Mouse (Mus musculus) lung, postnatal 0 days (tissue): ENCODE data around the gene Hist1h4j.

Experiments used
- CTCF ChIP-seq: IDR thresholded peaks from 2 replicates; pipeline ENCODE4 v1.5.1; 2016; ENCODE audit warnings: antibody characterized with exemption, mild to moderate bottlenecking
- EP300 ChIP-seq: IDR thresholded peaks from 2 replicates; pipeline ENCODE4 v1.6.1; 2016; ENCODE audit warnings: antibody characterized with exemption, mild to moderate bottlenecking, control low read depth

DNA sequence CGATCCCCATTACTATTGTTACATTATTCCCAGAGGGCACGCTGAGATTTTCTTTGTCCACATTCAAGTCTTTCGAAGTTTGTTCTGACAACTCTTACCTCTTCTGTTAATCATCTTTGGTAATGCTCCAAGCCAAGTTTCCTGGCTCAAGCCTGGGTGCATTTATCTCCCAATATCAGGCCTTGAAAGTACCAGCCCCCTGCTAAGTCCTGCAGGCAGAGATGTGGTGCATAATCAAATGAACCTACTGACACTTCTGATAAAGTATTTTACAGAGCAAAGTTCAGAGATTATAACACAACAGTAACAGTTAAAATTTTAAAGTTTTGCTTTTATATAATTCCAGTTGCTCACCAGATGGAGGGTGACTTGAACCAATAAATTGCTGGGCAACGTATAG lies 23.2 kb upstream of the Hist1h4j start:
- no peak for TF ChIP-seq CTCF
- TF ChIP-seq EP300, result no peak
